Mouse (Mus musculus) small intestine, adult 2 months (tissue): ENCODE data around the gene Spata21. TPM values are rescaled to one million over a fixed set of nuclear protein-coding genes. Genes with fewer than 3 reads are reported as not detected.

Experiments used
- H3K27ac ChIP-seq: fragments of 200-500 bp; 2 replicates; pipeline ENCODE4 v1.5.1; 2012; ENCODE audit warnings: low read depth, low read length, control low read depth, inconsistent platforms; ENCODE audit not compliant: insufficient read depth
- H3K27me3 ChIP-seq: fragments of 200-500 bp; 2 replicates; pipeline ENCODE4 v1.6.1; 2012; ENCODE audit warnings: mild to moderate bottlenecking, moderate library complexity, low read length, inconsistent platforms; ENCODE audit not compliant: control insufficient read depth, insufficient read depth
- H3K36me3 ChIP-seq: fragments of 200-500 bp; 2 replicates; pipeline ENCODE4 v1.6.1; 2012; ENCODE audit warnings: mild to moderate bottlenecking, low read length, control low read depth, inconsistent platforms; ENCODE audit not compliant: control insufficient read depth, insufficient read depth
- H3K4me1 ChIP-seq: fragments of 200-500 bp; 2 replicates; pipeline ENCODE4 v1.6.1; 2012; ENCODE audit warnings: low read length, inconsistent platforms, mixed read lengths; ENCODE audit not compliant: control insufficient read depth, insufficient read depth, insufficient read length
- H3K4me3 ChIP-seq: fragments of 200-500 bp; 2 replicates; pipeline ENCODE4 v1.5.1; 2012; ENCODE audit warnings: low read depth, mild to moderate bottlenecking, control low read depth, inconsistent platforms, low read length, moderate library complexity
- CTCF ChIP-seq: fragments of 200-500 bp; IDR thresholded peaks from 2 replicates; pipeline ENCODE4 v1.5.1; 2012; ENCODE audit warnings: low read depth, mild to moderate bottlenecking, control low read depth, inconsistent platforms, low read length, moderate library complexity, mixed read lengths; ENCODE audit not compliant: insufficient replicate concordance, insufficient read length; ENCODE audit errors: extremely low read depth
- POLR2A ChIP-seq: fragments of 200-500 bp; IDR thresholded peaks from 2 replicates; pipeline ENCODE4 v1.6.1; 2012; ENCODE audit warnings: low read depth, mild to moderate bottlenecking, control low read depth, inconsistent platforms, low read length, moderate library complexity
- WGBS: fragments of 180-500 bp; shearing (Covaris S2); methylation state at CpG from one replicate; pipeline ENCODE4 v1.1.7; 2018; 5-methylcytosine and 5-hydroxymethylcytosine counted together
- polyA plus RNA-seq: library from polyadenylated mRNA; depleted of rRNA; stranded (reverse); fragments of >200 nt; gene quantifications from 2 replicates; pipeline ENCODE4 v1.2.3, GENCODE M21; 2012

Spata21 gene
- polyA plus RNA-seq, 1 experiment = not detected

DNA sequence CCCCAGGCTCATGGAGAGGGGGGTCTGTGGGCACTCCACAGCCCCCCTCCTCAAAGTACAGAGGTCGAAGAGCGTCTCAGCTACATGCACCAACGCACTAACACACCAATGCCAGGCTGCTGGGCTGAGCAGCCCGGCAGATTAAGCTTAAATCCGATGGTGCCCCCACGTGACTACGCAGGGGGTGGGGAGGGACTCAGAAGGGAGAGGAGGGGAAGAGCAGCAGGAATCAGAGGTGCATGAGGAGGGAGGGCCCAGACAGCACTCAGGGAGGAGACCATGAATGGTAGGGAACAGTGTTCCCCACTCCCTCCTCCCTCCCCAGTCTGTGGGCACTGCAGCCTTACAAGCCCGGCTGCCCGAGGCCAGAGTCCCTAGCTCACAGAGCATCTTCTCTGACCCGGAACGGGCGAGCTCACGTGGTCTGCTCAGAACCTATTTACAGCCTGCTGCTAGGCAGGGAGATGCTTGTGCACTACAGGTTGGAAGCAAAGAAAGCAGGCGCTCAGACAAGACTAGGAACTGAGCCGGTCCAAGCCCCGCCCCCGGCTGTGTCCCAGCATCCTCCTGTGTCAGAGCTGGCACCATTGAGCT is 34.5 kb upstream of the Spata21 start:
- 78% methylated on average over 17 of the region's 17 CpGs for WGBS
- no peak overlapping the region for H3K27ac ChIP-seq
- H3K4me1 ChIP-seq = no peaks in the 10 kb centered on the region
- no peak overlapping the region for H3K4me3 ChIP-seq
- no peaks in the 10 kb centered on the region for H3K27me3 ChIP-seq
- H3K36me3 ChIP-seq = no peaks in the 10 kb centered on the region
- no peak for TF ChIP-seq CTCF
- no peak for TF ChIP-seq POLR2A

DNA sequence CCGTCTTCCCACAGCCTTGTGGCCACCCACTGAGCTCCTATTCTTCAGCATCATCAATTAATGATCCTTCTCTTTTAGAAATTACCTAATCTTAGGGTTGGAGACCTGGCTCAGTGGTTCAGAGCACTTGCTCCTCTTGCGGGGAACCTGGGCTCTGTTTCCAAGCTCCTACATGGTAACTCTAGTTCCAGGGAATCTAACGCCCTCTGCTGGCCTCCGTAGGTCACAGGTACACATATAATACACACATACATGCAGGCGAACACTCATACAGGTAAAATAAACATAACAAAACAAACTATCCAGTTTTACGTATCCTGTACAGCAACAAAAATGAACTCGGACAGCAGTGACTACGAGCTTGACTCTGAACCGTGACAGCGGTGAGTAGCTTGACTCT is 31.2 kb upstream of the Spata21 start:
- Histone ChIP-seq H3K27me3 (no peaks in the 10 kb centered on the region), H3K36me3 (no peaks in the 10 kb centered on the region), H3K27ac (no peak overlapping the region), H3K4me3 (no peak overlapping the region), H3K4me1 (no peaks in the 10 kb centered on the region)
- TF ChIP-seq POLR2A (no peak), CTCF (no peak)
- WGBS = 97% methylated on average over 10 of the region's 10 CpGs

DNA sequence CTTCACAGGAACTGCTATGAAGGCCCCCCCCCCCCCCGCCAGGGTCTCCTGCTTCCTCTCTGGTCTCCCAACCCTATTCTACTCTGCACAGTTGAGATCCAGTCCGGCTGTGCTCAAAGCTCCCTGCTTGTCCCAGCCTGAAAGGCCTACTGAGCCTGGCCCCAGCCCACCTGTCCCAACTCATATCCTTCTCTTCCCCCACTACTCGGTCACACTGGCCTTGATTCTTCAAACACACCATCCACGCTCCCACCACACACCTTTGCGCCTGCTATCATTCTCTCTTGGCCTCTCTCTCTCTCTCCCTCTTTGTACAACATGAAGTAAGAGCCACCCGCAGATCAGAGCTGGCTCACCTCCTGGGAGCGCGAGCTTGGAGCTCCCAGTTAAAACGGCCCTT is 29.3 kb upstream of the Spata21 start:
- no peak overlapping the region for H3K4me3 ChIP-seq
- no peak overlapping the region for H3K27ac ChIP-seq
- H3K36me3 ChIP-seq = no peaks in the 10 kb centered on the region
- H3K27me3 ChIP-seq = no peaks in the 10 kb centered on the region
- WGBS = 80% methylated on average over 9 of the region's 9 CpGs
- no peak for TF ChIP-seq POLR2A
- no peak for TF ChIP-seq CTCF
- H3K4me1 ChIP-seq = no peaks in the 10 kb centered on the region

DNA sequence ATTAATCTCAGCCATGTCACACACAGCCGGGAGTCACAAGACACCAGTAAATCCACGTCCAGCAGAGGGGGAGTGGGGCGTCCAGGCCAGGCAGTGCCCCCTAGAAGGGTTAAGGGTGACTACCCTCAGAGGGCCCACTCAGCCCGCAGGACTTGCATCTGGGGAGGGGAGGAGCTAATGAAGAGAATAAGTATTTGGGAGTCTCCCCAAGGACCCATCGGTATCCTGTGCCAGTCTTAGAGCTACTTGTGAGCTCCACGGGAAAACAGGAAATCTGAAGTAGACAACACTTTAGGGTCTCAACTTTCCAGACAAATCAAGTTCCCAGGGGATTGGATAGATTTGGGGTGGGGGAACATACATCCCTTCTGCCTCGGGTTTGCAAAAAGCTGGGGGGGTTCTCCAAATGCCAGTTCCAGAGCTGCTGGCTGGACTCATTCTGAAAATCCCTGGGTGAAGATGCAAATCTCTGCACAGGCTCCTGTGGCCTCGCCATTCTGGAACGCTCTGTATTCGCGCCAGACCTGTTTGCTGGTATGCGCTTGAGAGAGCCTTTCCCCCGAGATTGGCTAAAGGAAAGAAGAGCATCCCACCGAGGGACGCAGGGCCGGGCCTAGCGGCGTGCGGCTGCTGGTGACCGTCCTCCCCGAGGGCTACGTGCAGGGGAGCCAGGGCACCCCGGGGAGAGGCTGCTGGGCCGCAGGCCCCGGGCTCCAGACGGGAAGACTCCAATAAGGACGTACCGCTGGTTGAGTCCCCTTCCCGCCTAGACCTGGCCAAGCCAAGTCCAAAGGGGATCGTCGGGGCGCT is 28.3 kb upstream of the Spata21 start:
- no peak for TF ChIP-seq CTCF
- TF ChIP-seq POLR2A = no peak
- H3K27me3 ChIP-seq = no peaks in the 10 kb centered on the region
- no peaks in the 10 kb centered on the region for H3K4me1 ChIP-seq
- H3K36me3 ChIP-seq = no peaks in the 10 kb centered on the region
- H3K27ac ChIP-seq = peak overlapping the region; percentile 27; the same call in 1 of the 2 replicates
- 8% methylated on average over 32 of the region's 32 CpGs for WGBS
- peak overlapping the region; percentile 67 for H3K4me3 ChIP-seq

DNA sequence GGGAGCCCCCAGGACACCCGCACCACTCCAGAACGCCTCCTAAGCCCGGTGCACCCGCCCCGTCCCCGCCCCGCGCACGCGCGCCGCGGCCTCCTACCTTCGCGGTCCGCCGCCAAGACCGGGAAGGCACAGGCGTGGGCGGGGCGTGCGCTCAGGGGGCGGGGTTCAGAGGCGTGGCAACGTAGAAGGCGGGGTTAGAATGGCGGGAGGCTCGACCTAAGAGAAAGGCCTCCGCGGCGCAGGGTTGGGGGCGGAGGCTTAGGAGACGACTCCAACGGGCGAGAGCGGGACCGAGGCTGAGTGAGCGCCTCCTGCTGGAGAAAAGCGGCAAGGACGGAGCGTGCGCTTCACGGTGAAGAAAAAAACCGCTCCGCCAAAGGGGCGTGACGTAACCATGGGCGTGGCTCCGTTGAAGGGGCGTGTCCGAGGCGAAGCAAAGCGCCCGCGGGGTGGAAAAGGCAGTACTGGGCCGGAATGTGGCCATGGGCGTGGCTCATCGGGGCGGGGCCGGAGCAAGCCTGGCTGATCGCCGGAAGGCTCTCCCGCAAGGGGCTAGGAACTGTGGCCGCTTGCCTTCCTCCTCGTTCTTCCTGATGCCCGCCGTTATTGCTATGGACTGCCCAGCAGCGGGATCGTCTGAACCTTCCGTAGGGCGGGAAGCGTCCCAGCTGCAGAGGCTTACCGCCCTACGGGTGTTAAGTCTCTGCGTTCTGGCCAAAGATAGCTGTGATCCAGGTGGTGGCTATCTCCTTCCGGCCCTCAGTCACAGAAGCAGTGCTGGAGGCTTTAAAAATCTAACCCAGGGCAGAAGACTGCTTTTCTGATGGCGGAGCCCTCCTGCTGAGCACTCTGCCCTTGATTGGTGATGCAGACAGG is 27.5 kb upstream of the Spata21 start, which contains the start of gene Crocc:
Crocc (minus strand) TSS at position 125 of the 876 bp plus-strand sequence.
- Histone ChIP-seq H3K27me3 (no peaks in the 10 kb centered on the region), H3K27ac (peak within 1 kb of the TSS; percentile 72), H3K36me3 (peaks cover 1% of the 10 kb centered on the region; the same call in 1 of the 2 replicates), H3K4me3 (peak within 1 kb of the TSS; percentile 67), H3K4me1 (no peaks in the 10 kb centered on the region)
- TF ChIP-seq POLR2A (peak; percentile 59), CTCF (peak; percentile 87)
- WGBS = under 1% methylated on average over 77 of the region's 77 CpGs

DNA sequence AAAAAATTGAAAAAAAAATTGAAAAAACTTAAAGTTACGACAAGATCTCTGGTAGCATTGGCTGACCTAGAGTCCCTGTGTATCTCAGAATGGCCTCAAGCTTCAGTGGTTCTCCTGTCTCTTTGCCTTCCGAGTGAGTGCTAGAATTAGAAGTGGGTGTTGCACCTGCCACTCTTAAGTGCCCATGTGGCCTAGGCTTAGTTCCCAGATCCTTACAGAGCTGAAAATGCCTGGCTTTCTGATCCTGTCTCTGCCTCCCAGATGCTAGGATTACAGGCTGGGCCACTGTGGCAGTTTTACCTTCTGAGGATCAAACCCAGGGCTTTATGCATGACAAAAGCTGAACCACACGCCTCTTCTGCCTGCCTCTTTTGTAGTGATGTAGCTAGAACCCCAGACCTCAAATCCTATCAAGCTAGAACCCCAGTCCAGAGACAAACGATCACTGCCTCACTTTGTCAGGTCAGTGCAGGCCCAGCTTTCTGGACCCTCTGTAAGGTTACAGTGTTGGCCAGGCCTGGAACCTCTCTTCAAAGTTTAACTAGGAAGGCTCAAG is 24.0 kb upstream of the Spata21 start:
- 94% methylated on average over 4 of the region's 4 CpGs for WGBS
- H3K27me3 ChIP-seq = no peaks in the 10 kb centered on the region
- no peak overlapping the region for H3K27ac ChIP-seq
- H3K36me3 ChIP-seq = peaks cover 33% of the 10 kb centered on the region
- no peak for TF ChIP-seq CTCF
- no peak for TF ChIP-seq POLR2A
- H3K4me1 ChIP-seq = no peaks in the 10 kb centered on the region
- no peak overlapping the region for H3K4me3 ChIP-seq
